Mouse (Mus musculus) brain, embryonic 14.5 days (tissue): ENCODE measurements at regions not wholly inside any gene's neighbourhood (a gene's known extent, or its start where the extent isn't known, plus 50 kb on each side); places are given as distances from the start of the nearest gene placed in this dataset.

Experiments used
- CTCF ChIP-seq: fragments of 200-500 bp; IDR thresholded peaks from 2 replicates; pipeline ENCODE4 v1.5.1; 2012; ENCODE audit warnings: inconsistent platforms, mild to moderate bottlenecking, moderate library complexity, borderline replicate concordance; ENCODE audit not compliant: insufficient read depth, insufficient read length; ENCODE audit errors: extremely low read depth
- POLR2A ChIP-seq: fragments of 200-500 bp; IDR thresholded peaks from 2 replicates; pipeline ENCODE4 v1.6.1; 2012; ENCODE audit warnings: mild to moderate bottlenecking, inconsistent platforms, borderline replicate concordance; ENCODE audit not compliant: poor library complexity, insufficient read depth, insufficient read length, severe bottlenecking; ENCODE audit errors: extremely low read depth

GRCm38 (mm10) chr9:101471665-101472064 is 220.1 kb upstream of the Ppp2r3a start:
- TF ChIP-seq POLR2A (no peak), CTCF (no peak)
